Mouse (Mus musculus): ENCODE data around the gene Hist1h3d.
"Not testable (repeated sequence)": the region's sequence is repeated elsewhere in the genome, so short reads cannot be mapped to it uniquely, and the experiment has no call there.

DNA sequence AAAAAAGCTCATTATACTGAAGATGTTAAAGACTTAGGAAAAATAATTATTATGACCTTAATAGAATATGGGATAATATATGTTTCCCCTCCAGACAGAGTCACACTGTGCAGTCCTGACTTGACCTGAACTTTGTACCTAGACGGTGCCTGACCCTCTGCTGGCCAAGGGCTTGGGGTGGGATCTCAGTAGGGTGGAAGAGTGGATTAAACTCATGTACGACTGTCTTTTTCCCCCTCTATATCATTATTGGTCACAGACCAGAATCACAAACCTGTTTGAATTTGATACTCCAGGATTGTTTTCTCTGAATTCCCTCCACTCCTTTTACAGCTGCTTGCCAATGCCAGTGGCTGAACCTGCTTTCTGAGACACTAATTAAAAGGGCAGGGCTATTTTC is 14.9 kb upstream of the Hist1h3d start:
- not testable (repeated sequence) for TF ChIP-seq POLR2A (IDR thresholded peaks at IDR 0.05; ENCODE audit: control insufficient read depth, extremely low read depth, insufficient read depth, low read length, poor library complexity); CTCF (IDR thresholded peaks at IDR 0.05; ENCODE audit: borderline replicate concordance, control insufficient read depth, extremely low read depth, insufficient read depth, low read length, poor library complexity)
